Mouse (Mus musculus) bone marrow, adult 2 months (tissue): ENCODE data around the gene Tmf1.

ENCODE experiments used
- CTCF ChIP-seq: fragments of 200-500 bp; IDR thresholded peaks from 2 replicates; pipeline ENCODE4 v1.5.1; 2011; ENCODE audit warnings: low read length, control low read depth; ENCODE audit not compliant: control insufficient read depth, insufficient read depth
- POLR2A ChIP-seq: fragments of 200-500 bp; IDR thresholded peaks from 2 replicates; pipeline ENCODE4 v1.6.1; 2011; ENCODE audit warnings: low read depth, mild to moderate bottlenecking, control low read depth, low read length, borderline replicate concordance; ENCODE audit not compliant: control insufficient read depth

DNA sequence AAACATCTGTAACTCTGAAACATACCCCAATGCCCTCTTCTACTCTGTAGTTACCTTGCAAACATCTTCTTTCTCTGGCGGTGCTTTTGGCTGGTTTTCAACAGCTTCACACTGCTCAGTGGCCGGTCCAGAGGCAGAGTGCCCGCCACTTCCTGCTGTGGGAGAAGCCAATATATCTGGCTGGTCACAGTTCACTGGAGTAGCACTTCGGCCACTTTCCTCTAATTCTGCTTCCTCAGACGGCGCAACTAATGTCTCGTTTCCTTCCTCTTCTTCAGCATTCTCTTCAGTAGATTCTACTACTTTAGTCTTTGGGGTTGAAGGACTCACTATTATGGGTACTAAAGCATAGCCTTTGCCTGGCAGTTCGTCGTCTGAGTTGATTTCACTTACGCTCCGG is 3.2 kb downstream of the Tmf1 start:
- TF ChIP-seq POLR2A (no peak), CTCF (no peak)
